In genomic region chr11:7502679-7503078, GRCm38 (mm10) we compare ENCODE assay signal across 24 mouse cellular contexts.
"Had no signal": no experiment of that assay in that cellular context is flagged by ENCODE, and none has a peak within 500 bp of the region (broad histone marks: within the 10 kb centered on the region; RNA-seq: fewer than 3 reads in every experiment).

No protein-coding gene starts in this region.

- H3K27me3 ChIP-seq: heart, embryonic 13.5 days; heart, embryonic 15.5 days; hindbrain, embryonic 13.5 days; hindbrain, embryonic 15.5 days; limb, embryonic 12.5 days; liver, embryonic 13.5 days; liver, embryonic 15.5 days had no signal

- H3K27ac ChIP-seq: heart, embryonic 13.5 days; heart, embryonic 15.5 days; hindbrain, embryonic 13.5 days; hindbrain, embryonic 15.5 days; hindbrain, postnatal 0 days; left cerebral cortex, adult 2 months; limb, embryonic 10.5 days; limb, embryonic 12.5 days; liver, embryonic 13.5 days; liver, embryonic 15.5 days had no signal

- H3K9ac ChIP-seq: forebrain, postnatal 0 days; heart, embryonic 13.5 days; heart, embryonic 15.5 days; hindbrain, embryonic 13.5 days; hindbrain, embryonic 15.5 days; limb, embryonic 12.5 days; liver, embryonic 13.5 days; liver, embryonic 15.5 days; liver, postnatal 0 days had no signal

- H3K4me1 ChIP-seq: heart, embryonic 13.5 days; heart, embryonic 15.5 days; hindbrain, embryonic 13.5 days; hindbrain, embryonic 15.5 days; limb, embryonic 12.5 days; liver, embryonic 13.5 days; liver, embryonic 15.5 days had no signal

- H3K4me3 ChIP-seq: heart, embryonic 13.5 days; heart, embryonic 15.5 days; hindbrain, embryonic 13.5 days; hindbrain, embryonic 15.5 days; left cerebral cortex, adult 2 months; limb, embryonic 10.5 days; limb, embryonic 12.5 days; liver, embryonic 13.5 days; liver, embryonic 15.5 days had no signal

- H3K4me2 ChIP-seq: heart, embryonic 11.5 days; heart, embryonic 13.5 days; heart, embryonic 15.5 days; hindbrain, embryonic 13.5 days; hindbrain, embryonic 15.5 days; limb, embryonic 12.5 days; liver, embryonic 11.5 days; liver, embryonic 13.5 days; liver, embryonic 15.5 days had no signal

- H3K9me3 ChIP-seq: heart, embryonic 13.5 days; heart, embryonic 15.5 days; hindbrain, embryonic 13.5 days; hindbrain, embryonic 15.5 days; limb, embryonic 10.5 days; liver, embryonic 13.5 days; liver, embryonic 15.5 days had no signal

- H3K36me3 ChIP-seq: heart, embryonic 13.5 days; heart, embryonic 15.5 days; hindbrain, embryonic 13.5 days; hindbrain, embryonic 15.5 days; limb, embryonic 10.5 days; limb, embryonic 12.5 days; liver, embryonic 13.5 days; liver, embryonic 15.5 days had no signal

- DNase-seq: forebrain, postnatal 0 days; gastrocnemius, postnatal 14 days; gastrocnemius, postnatal 36 days; heart, adult 11 months; heart, postnatal 14 days; heart, postnatal 36 days; kidney, adult 11 months; kidney, postnatal 10 days; kidney, postnatal 36 days; liver; liver, embryonic 13.5 days; liver, postnatal 0 days had no signal

- ATAC-seq: intestine, embryonic 16.5 days; liver, postnatal 0 days had no signal
